Mouse (Mus musculus): ENCODE measurements around the gene Cdk17. TPM values are rescaled to one million over a fixed set of nuclear protein-coding genes. Genes with fewer than 3 reads are reported as not detected.

The Cdk17 gene
- polyA plus RNA-seq, 1 experiment: 4.3 TPM

- Histone ChIP-seq H3K4me1 (ENCODE audit: control insufficient read depth, insufficient read depth, insufficient read length, low read length) (peaks cover 9% of the 10 kb centered on the region; the same call in 1 of the 2 replicates), H3K36me3 (ENCODE audit: control insufficient read depth, insufficient read depth, low read length) (no peaks in the 10 kb centered on the region), H3K27me3 (ENCODE audit: control insufficient read depth, insufficient read depth, low read length) (no peaks in the 10 kb centered on the region), H3K4me3 (ENCODE audit: low read depth, low read length) (no peak overlapping the region), H3K27ac (ENCODE audit: insufficient read depth, low read depth, low read length) (no peak overlapping the region)
- TF ChIP-seq POLR2A (IDR thresholded peaks at IDR 0.05; ENCODE audit: low read depth, low read length) (no peak), CTCF (IDR thresholded peaks at IDR 0.05; ENCODE audit: extremely low read depth, insufficient read length, insufficient replicate concordance, low read depth, low read length) (no peak)
- 68% methylated on average over 8 of the region's 8 CpGs for WGBS
These were observed 23.8 kb downstream of the Cdk17 start for GRCm38 (mm10) chr10:93184351-93184976.

- TF ChIP-seq POLR2A (IDR thresholded peaks at IDR 0.05; ENCODE audit: low read depth, low read length) (no peak), CTCF (IDR thresholded peaks at IDR 0.05; ENCODE audit: extremely low read depth, insufficient read length, insufficient replicate concordance, low read depth, low read length) (no peak)
- Histone ChIP-seq H3K4me3 (ENCODE audit: low read depth, low read length) (no peak overlapping the region), H3K27ac (ENCODE audit: insufficient read depth, low read depth, low read length) (no peak overlapping the region), H3K4me1 (ENCODE audit: control insufficient read depth, insufficient read depth, insufficient read length, low read length) (peaks cover 12% of the 10 kb centered on the region; the same call in 1 of the 2 replicates), H3K27me3 (ENCODE audit: control insufficient read depth, insufficient read depth, low read length) (no peaks in the 10 kb centered on the region), H3K36me3 (ENCODE audit: control insufficient read depth, insufficient read depth, low read length) (no peaks in the 10 kb centered on the region)
- WGBS: 77% methylated on average over 10 of the region's 10 CpGs
These were observed 27.8 kb downstream of the Cdk17 start for GRCm38 (mm10) chr10:93188440-93188999.

- Histone ChIP-seq H3K27ac (ENCODE audit: insufficient read depth, low read depth, low read length) (no peak overlapping the region), H3K4me1 (ENCODE audit: control insufficient read depth, insufficient read depth, insufficient read length, low read length) (peaks cover 12% of the 10 kb centered on the region), H3K36me3 (ENCODE audit: control insufficient read depth, insufficient read depth, low read length) (no peaks in the 10 kb centered on the region), H3K27me3 (ENCODE audit: control insufficient read depth, insufficient read depth, low read length) (no peaks in the 10 kb centered on the region), H3K4me3 (ENCODE audit: low read depth, low read length) (no peak overlapping the region)
- TF ChIP-seq POLR2A (IDR thresholded peaks at IDR 0.05; ENCODE audit: low read depth, low read length): no peak
- no peak for TF ChIP-seq CTCF (IDR thresholded peaks at IDR 0.05; ENCODE audit: extremely low read depth, insufficient read length, insufficient replicate concordance, low read depth, low read length)
- 77% methylated on average over 8 of the region's 8 CpGs for WGBS
These were observed 30.0 kb downstream of the Cdk17 start for GRCm38 (mm10) chr10:93190475-93191262.

GRCm38 (mm10) chr10:93197092-93197491 lies 36.4 kb downstream of the Cdk17 start:
- Histone ChIP-seq H3K4me3 (ENCODE audit: low read depth, low read length) (no peak overlapping the region), H3K36me3 (ENCODE audit: control insufficient read depth, insufficient read depth, low read length) (no peaks in the 10 kb centered on the region), H3K27me3 (ENCODE audit: control insufficient read depth, insufficient read depth, low read length) (no peaks in the 10 kb centered on the region), H3K27ac (ENCODE audit: insufficient read depth, low read depth, low read length) (no peak overlapping the region), H3K4me1 (ENCODE audit: control insufficient read depth, insufficient read depth, insufficient read length, low read length) (peaks cover 6% of the 10 kb centered on the region)
- WGBS: 88% methylated on average over 6 of the region's 6 CpGs
- no peak for TF ChIP-seq CTCF (IDR thresholded peaks at IDR 0.05; ENCODE audit: extremely low read depth, insufficient read length, insufficient replicate concordance, low read depth, low read length)
- TF ChIP-seq POLR2A (IDR thresholded peaks at IDR 0.05; ENCODE audit: low read depth, low read length): no peak

GRCm38 (mm10) chr10:93198958-93199357 lies 38.3 kb downstream of the Cdk17 start:
- Histone ChIP-seq H3K27ac (ENCODE audit: insufficient read depth, low read depth, low read length) (no peak overlapping the region), H3K36me3 (ENCODE audit: control insufficient read depth, insufficient read depth, low read length) (no peaks in the 10 kb centered on the region), H3K4me1 (ENCODE audit: control insufficient read depth, insufficient read depth, insufficient read length, low read length) (peaks cover 6% of the 10 kb centered on the region), H3K4me3 (ENCODE audit: low read depth, low read length) (no peak overlapping the region), H3K27me3 (ENCODE audit: control insufficient read depth, insufficient read depth, low read length) (no peaks in the 10 kb centered on the region)
- no peak for TF ChIP-seq CTCF (IDR thresholded peaks at IDR 0.05; ENCODE audit: extremely low read depth, insufficient read length, insufficient replicate concordance, low read depth, low read length)
- WGBS: 96% methylated on average over 3 of the region's 3 CpGs

- Histone ChIP-seq H3K4me1 (ENCODE audit: control insufficient read depth, insufficient read depth, insufficient read length, low read length) (0 out of 2 replicates have a peak, but pooled peaks cover 2% of the 10 kb centered on the region), H3K27ac (ENCODE audit: insufficient read depth, low read depth, low read length) (no peak overlapping the region), H3K4me3 (ENCODE audit: low read depth, low read length) (no peak overlapping the region), H3K27me3 (ENCODE audit: control insufficient read depth, insufficient read depth, low read length) (no peaks in the 10 kb centered on the region), H3K36me3 (ENCODE audit: control insufficient read depth, insufficient read depth, low read length) (no peaks in the 10 kb centered on the region)
- TF ChIP-seq CTCF (IDR thresholded peaks at IDR 0.05; ENCODE audit: extremely low read depth, insufficient read length, insufficient replicate concordance, low read depth, low read length) (no peak), POLR2A (IDR thresholded peaks at IDR 0.05; ENCODE audit: low read depth, low read length) (no peak)
- WGBS: 75% methylated on average over 6 of the region's 6 CpGs
These were observed 41.3 kb downstream of the Cdk17 start for GRCm38 (mm10) chr10:93201846-93202458.

Data from small intestine, adult 2 months (tissue).